Mouse (Mus musculus): ENCODE data around the gene Mitf. TPM values are rescaled to one million over a fixed set of nuclear protein-coding genes. Genes with fewer than 3 reads are reported as not detected.

Gene Mitf
- total and polyA plus RNA-seq, 2 experiments from 2014 or later = 2.6 to 7.0 TPM

DNA sequence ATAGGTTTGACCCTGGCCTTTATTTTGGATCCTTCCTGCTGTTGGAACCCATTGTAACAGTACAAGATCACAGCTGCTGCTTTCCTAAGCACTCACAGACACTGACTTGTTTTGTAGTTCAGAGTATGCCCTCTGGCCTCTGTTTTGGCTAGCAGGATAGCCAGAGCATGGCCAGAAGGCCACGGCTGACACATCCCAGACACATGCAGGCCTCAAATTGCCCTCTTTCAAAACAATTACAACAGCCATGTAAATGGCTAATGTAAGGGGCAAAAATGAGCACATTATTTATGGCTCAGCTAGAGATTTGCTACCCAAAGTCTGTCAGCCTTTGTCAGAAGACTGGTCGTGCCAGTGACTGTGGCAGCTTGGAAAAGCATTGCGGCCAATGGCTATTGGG lies 78.8 kb downstream of the Mitf start:
- no peak for TF ChIP-seq CTCF (IDR thresholded peaks at IDR 0.05; ENCODE audit: low read depth)
- H3K4me1 ChIP-seq (ENCODE audit: insufficient read depth, low read length) = no peaks in the 10 kb centered on the region
- no peak overlapping the region for H3K4me3 ChIP-seq (ENCODE audit: low read length)
- WGBS = 57% methylated on average over 3 of the region's 3 CpGs
- H3K4me2 ChIP-seq (ENCODE audit: low read depth, low read length) = no peak overlapping the region
- no peaks in the 10 kb centered on the region for H3K9me3 ChIP-seq (ENCODE audit: low read length)
- H3K9ac ChIP-seq (replicated peaks; ENCODE audit: low read length) = no peak overlapping the region
- H3K27ac ChIP-seq = no peak overlapping the region
- H3K36me3 ChIP-seq (ENCODE audit: insufficient read depth, low read length) = no peaks in the 10 kb centered on the region
- no peaks in the 10 kb centered on the region for H3K27me3 ChIP-seq (ENCODE audit: insufficient read depth, low read length)
- DNase-seq (ENCODE audit: low spot score) = no peak
- no peak for ATAC-seq

DNA sequence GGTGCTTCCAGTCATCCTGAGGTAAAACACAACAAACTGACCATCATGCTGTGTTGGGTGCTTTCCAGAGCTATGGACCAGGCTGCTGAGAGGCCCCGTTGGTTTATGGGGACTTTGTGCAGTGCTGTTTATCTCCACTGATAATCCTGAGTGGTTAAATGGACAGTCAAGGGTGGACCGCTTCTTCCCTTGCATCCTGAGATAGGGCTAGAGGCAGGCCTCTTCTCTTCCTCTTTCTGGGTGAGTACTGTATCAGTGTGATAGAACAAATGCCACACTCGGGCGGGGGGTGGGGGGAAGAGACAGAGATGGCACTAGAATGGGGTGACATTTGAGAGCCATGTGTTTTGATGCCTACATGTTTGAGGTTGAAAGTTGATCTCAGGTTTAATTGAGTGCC lies 81.0 kb downstream of the Mitf start:
- no peak for TF ChIP-seq CTCF (IDR thresholded peaks at IDR 0.05; ENCODE audit: low read depth)
- no peaks in the 10 kb centered on the region for H3K36me3 ChIP-seq (ENCODE audit: insufficient read depth, low read length)
- ATAC-seq (no peak), DNase-seq (ENCODE audit: low spot score) (no peak)
- H3K27ac ChIP-seq = no peak overlapping the region
- H3K4me2 ChIP-seq (ENCODE audit: low read depth, low read length) = no peak overlapping the region
- no peaks in the 10 kb centered on the region for H3K9me3 ChIP-seq (ENCODE audit: low read length)
- H3K27me3 ChIP-seq (ENCODE audit: insufficient read depth, low read length) = no peaks in the 10 kb centered on the region
- no peaks in the 10 kb centered on the region for H3K4me1 ChIP-seq (ENCODE audit: insufficient read depth, low read length)
- H3K4me3 ChIP-seq (ENCODE audit: low read length) = no peak overlapping the region
- 90% methylated on average over 4 of the region's 4 CpGs for WGBS
- H3K9ac ChIP-seq (replicated peaks; ENCODE audit: low read length) = no peak overlapping the region

DNA sequence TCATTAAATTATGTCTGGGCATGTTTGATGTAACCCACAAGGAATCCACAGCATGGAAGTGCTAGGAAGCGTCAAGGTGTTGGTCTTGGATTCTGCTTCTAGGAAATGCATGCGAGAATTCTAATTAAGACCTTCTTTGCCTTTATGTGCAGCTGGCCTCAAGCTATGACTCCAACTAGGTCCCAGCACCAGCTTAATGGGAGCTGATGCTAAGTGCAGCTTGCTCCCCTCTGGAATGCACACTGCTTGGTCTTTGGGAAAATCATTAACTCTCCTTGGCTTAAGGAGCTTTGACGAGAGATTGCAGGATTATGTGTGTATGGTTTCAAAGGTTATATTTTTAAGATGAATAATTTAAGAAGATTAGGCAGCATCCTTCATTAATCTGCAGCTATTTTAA lies 81.7 kb downstream of the Mitf start:
- Histone ChIP-seq H3K9ac (replicated peaks; ENCODE audit: low read length) (no peak overlapping the region), H3K9me3 (ENCODE audit: low read length) (no peaks in the 10 kb centered on the region), H3K4me2 (ENCODE audit: low read depth, low read length) (no peak overlapping the region), H3K27ac (no peak overlapping the region), H3K27me3 (ENCODE audit: insufficient read depth, low read length) (no peaks in the 10 kb centered on the region), H3K36me3 (ENCODE audit: insufficient read depth, low read length) (no peaks in the 10 kb centered on the region), H3K4me3 (ENCODE audit: low read length) (no peak overlapping the region), H3K4me1 (ENCODE audit: insufficient read depth, low read length) (no peaks in the 10 kb centered on the region)
- ATAC-seq = no peak
- DNase-seq (ENCODE audit: low spot score) = no peak
- TF ChIP-seq CTCF (IDR thresholded peaks at IDR 0.05; ENCODE audit: low read depth) = no peak
- 72% methylated on average over 3 of the region's 3 CpGs for WGBS

DNA sequence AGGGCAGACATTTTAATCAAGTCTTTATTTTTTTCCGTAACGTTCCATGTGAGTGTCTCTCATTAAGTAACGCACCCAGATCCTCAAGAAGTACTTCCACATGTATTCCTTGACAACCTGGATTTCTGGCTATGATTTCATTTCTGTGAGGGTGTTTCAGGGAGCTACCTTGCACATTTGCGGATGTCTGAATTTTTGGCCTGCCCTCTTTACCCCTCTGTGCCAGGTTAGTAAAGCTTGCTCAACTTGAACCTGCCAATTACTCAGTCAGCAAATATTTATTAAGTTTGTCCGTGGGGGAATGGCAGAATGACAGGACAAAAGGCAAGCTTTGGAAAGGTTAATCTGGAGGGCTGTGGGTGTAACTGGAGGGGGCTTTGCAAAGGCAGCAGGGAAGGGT lies 86.7 kb downstream of the Mitf start:
- WGBS = 76% methylated on average over 5 of the region's 5 CpGs
- DNase-seq (ENCODE audit: low spot score) (no peak), ATAC-seq (no peak)
- Histone ChIP-seq H3K36me3 (ENCODE audit: insufficient read depth, low read length) (no peaks in the 10 kb centered on the region), H3K4me3 (ENCODE audit: low read length) (no peak overlapping the region), H3K4me1 (ENCODE audit: insufficient read depth, low read length) (no peaks in the 10 kb centered on the region), H3K27me3 (ENCODE audit: insufficient read depth, low read length) (no peaks in the 10 kb centered on the region), H3K4me2 (ENCODE audit: low read depth, low read length) (no peak overlapping the region), H3K9me3 (ENCODE audit: low read length) (no peaks in the 10 kb centered on the region), H3K27ac (no peak overlapping the region), H3K9ac (replicated peaks; ENCODE audit: low read length) (no peak overlapping the region)
- no peak for TF ChIP-seq CTCF (IDR thresholded peaks at IDR 0.05; ENCODE audit: low read depth)

DNA sequence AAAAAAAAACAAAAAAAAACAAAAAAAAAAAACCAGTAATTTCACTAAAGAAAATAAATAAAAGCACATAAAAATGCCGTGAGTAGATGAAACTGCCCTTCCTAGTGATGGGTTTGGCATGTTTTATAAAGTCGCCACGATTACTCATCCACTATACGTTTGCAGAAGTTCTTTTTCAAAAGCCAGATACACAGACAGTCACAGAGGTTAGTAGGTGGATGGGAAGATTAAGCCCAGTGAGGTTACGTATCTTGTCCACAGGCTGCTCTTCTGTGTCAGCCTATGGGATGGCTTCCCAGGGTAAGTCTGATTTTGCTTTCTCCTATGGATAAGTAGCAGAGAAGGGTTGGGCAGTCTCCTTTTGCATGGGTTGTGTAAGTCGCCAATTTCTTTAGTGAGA lies 90.3 kb downstream of the Mitf start:
- Histone ChIP-seq H3K27ac (no peak overlapping the region), H3K4me1 (ENCODE audit: insufficient read depth, low read length) (no peaks in the 10 kb centered on the region), H3K4me2 (ENCODE audit: low read depth, low read length) (no peak overlapping the region), H3K9me3 (ENCODE audit: low read length) (no peaks in the 10 kb centered on the region), H3K4me3 (ENCODE audit: low read length) (no peak overlapping the region), H3K36me3 (ENCODE audit: insufficient read depth, low read length) (no peaks in the 10 kb centered on the region), H3K27me3 (ENCODE audit: insufficient read depth, low read length) (no peaks in the 10 kb centered on the region), H3K9ac (replicated peaks; ENCODE audit: low read length) (no peak overlapping the region)
- no peak for ATAC-seq
- WGBS = 83% methylated on average over 6 of the region's 6 CpGs
- no peak for DNase-seq (ENCODE audit: low spot score)
- TF ChIP-seq CTCF (IDR thresholded peaks at IDR 0.05; ENCODE audit: low read depth) = no peak

DNA sequence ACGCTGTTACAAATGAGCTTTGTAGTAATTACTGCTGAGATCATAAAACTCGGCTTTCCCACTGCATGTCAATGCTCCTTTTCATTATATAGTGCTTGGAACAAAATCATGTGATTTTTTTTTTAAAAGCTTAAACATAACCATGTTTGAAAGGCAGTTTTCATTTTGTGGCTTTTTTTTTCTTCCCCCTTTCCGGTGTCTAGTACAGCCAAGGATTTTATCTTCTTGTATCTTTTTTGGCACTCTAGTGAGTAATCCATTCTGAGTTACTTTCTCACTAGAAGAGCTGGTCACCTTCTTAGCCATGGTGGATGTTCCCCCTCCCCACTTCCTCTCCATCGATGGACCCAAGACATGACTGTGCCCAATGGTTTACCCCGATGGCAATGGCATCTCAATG lies 91.2 kb downstream of the Mitf start:
- ATAC-seq = no peak
- Histone ChIP-seq H3K4me1 (ENCODE audit: insufficient read depth, low read length) (no peaks in the 10 kb centered on the region), H3K27me3 (ENCODE audit: insufficient read depth, low read length) (no peaks in the 10 kb centered on the region), H3K36me3 (ENCODE audit: insufficient read depth, low read length) (no peaks in the 10 kb centered on the region), H3K9ac (replicated peaks; ENCODE audit: low read length) (no peak overlapping the region), H3K4me3 (ENCODE audit: low read length) (no peak overlapping the region), H3K27ac (no peak overlapping the region), H3K4me2 (ENCODE audit: low read depth, low read length) (no peak overlapping the region), H3K9me3 (ENCODE audit: low read length) (no peaks in the 10 kb centered on the region)
- WGBS = 89% methylated on average over 5 of the region's 5 CpGs
- no peak for DNase-seq (ENCODE audit: low spot score)
- no peak for TF ChIP-seq CTCF (IDR thresholded peaks at IDR 0.05; ENCODE audit: low read depth)

DNA sequence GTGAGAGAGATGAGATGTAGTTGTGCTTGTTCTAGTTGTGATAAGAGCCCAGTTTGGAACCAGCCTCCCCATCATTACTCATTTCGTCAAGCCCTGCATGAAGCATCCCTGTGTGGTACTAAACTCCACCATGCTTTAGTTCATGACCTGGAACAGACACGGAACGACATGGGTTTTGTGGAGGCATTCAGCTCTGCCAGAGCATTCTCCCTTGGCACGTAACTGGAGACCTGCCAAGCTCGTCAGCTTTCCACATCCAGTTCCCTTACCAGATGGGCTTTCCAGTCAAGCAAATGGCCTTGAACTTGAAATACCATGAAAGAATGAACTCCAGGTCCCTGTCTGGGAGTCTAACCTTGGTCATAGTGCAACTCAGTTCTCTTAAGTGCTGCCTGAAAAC lies 94.7 kb downstream of the Mitf start:
- Histone ChIP-seq H3K4me3 (ENCODE audit: low read length) (no peak overlapping the region), H3K36me3 (ENCODE audit: insufficient read depth, low read length) (no peaks in the 10 kb centered on the region), H3K4me1 (ENCODE audit: insufficient read depth, low read length) (no peaks in the 10 kb centered on the region), H3K4me2 (ENCODE audit: low read depth, low read length) (no peak overlapping the region), H3K9ac (replicated peaks; ENCODE audit: low read length) (no peak overlapping the region), H3K9me3 (ENCODE audit: low read length) (no peaks in the 10 kb centered on the region), H3K27ac (no peak overlapping the region), H3K27me3 (ENCODE audit: insufficient read depth, low read length) (no peaks in the 10 kb centered on the region)
- no peak for TF ChIP-seq CTCF (IDR thresholded peaks at IDR 0.05; ENCODE audit: low read depth)
- WGBS = 39% methylated on average over 5 of the region's 5 CpGs
- DNase-seq (ENCODE audit: low spot score) = peak; percentile 19
- ATAC-seq = no peak
